Mouse (Mus musculus) liver, adult (tissue): ENCODE data around the gene Rhov.

ENCODE experiments used
- GATA4 ChIP-seq: IDR thresholded peaks from 2 replicates; pipeline ENCODE4 v1.6.1; 2014; ENCODE audit warnings: mild to moderate bottlenecking, low read length; ENCODE audit not compliant: insufficient replicate concordance

Rhov gene

GRCm38 (mm10) chr2:119297506-119297905 is 26.4 kb upstream of the Rhov start:
- TF ChIP-seq GATA4: no peak

DNA sequence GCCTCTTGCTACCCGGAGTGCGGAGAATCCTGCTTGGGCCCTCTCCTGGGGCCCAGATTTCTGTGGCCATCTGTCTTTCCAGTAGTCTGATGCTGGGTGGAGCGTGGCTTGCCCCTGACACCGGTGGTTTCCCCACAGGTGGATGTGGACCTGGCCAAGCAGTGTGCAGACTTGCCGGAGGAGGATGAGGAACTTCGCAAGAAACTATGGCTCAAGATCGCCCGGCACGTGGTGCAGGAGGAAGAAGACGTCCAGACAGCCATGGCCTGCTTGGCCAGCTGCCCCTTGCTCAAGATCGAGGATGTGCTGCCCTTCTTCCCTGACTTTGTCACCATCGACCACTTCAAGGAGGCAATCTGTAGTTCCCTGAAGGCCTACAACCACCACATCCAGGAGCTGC is 25.7 kb upstream of the Rhov start:
- no peak for TF ChIP-seq GATA4

- TF ChIP-seq GATA4: no peak
These were observed 23.3 kb upstream of the Rhov start for GRCm38 (mm10) chr2:119294411-119294810.

GRCm38 (mm10) chr2:119293776-119294390 is 22.8 kb upstream of the Rhov start:
- TF ChIP-seq GATA4: no peak

GRCm38 (mm10) chr2:119293311-119293710 is 22.2 kb upstream of the Rhov start:
- no peak for TF ChIP-seq GATA4

- no peak for TF ChIP-seq GATA4
These were observed 21.8 kb upstream of the Rhov start for GRCm38 (mm10) chr2:119292852-119293251.

DNA sequence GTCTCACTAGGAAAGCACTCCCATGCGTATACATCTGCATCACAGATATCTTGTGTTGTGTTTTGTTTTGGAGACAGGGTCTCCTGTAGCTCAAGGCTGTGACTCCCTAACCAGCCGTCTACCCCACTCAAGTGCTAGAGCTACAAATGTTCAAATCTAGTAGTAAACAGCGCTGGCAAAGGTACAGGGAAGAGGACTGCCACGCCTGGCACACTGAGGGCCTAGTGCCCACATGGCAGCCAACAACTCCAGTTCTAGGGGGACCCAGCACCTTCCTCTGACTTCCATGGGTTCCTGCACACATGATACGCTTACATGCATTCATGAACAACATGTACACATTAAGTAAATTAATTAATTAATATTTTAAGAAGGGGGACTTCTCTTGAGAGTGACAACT is 21.2 kb upstream of the Rhov start:
- no peak for TF ChIP-seq GATA4

GRCm38 (mm10) chr2:119289014-119289416 is 17.9 kb upstream of the Rhov start:
- no peak for TF ChIP-seq GATA4

GRCm38 (mm10) chr2:119288270-119288882 is 17.3 kb upstream of the Rhov start, which contains the start of gene Vps18:
Gene Vps18, plus strand, starts transcription at chr2:119288740.
- peak; percentile 86; the same call in 1 of the 2 replicates for TF ChIP-seq GATA4

- TF ChIP-seq GATA4: no peak
These were observed 16.3 kb upstream of the Rhov start for GRCm38 (mm10) chr2:119287372-119287771.

- no peak for TF ChIP-seq GATA4
These were observed 11.0 kb upstream of the Rhov start for GRCm38 (mm10) chr2:119281899-119282565.

GRCm38 (mm10) chr2:119277810-119278209 is 6.7 kb upstream of the Rhov start:
- TF ChIP-seq GATA4: no peak

GRCm38 (mm10) chr2:119276926-119277325 is 5.9 kb upstream of the Rhov start:
- TF ChIP-seq GATA4: no peak

DNA sequence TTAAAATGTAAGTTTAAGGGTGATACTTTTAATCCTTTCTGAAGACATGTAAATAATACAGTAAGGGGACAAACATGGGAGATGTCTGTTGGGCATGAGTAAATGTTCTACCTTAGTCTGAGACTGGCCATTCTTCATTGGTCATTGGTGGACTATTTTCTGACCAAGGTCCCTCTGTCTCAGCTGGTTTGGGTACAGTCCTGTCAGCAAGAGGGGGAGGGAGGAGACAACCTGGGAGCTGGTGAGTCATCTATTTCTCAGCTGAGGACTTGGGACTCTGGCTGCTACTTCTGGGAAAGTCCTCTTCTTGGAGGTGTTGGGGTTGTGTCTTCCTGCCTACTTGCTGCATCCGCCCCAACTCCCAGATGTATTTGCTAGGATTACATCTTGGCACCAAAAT is 3.1 kb upstream of the Rhov start:
- TF ChIP-seq GATA4: no peak

- TF ChIP-seq GATA4: no peak
These were observed 808 bp downstream of the Rhov start for GRCm38 (mm10) chr2:119270286-119270642.

GRCm38 (mm10) chr2:119263813-119264212 is 7.3 kb downstream of the Rhov start:
- no peak for TF ChIP-seq GATA4
